Mouse (Mus musculus) liver, postnatal 0 days (tissue): Measurements from ENCODE around the gene Lrrc47.

Experiments used
- CTCF ChIP-seq: sonication (generic); IDR thresholded peaks from 2 replicates; pipeline ENCODE4 v1.5.1; 2016; ENCODE audit warnings: antibody characterized with exemption, low read depth
- EP300 ChIP-seq: IDR thresholded peaks from 2 replicates; pipeline ENCODE4 v1.6.1; 2016; ENCODE audit warnings: antibody characterized with exemption, low read depth, mild to moderate bottlenecking

DNA sequence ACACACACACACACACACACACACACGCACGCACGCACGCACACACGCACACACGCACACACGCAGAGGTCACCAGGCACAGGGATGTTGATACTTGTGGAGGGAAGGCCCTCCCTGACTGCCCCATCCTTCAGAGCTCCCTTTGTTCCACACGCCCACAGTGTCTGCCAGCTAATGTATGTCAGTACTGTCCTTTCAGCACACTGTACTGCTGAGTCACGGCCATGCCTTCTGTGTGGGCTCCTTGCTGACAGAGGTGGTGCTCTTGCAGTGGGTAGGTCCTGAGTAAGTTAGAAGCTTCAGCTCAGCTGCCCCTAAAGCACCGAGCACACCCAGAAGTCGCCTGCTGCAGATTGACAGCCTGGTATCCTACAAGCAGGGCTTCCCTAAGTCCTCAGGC, 31.1 kb upstream of the Lrrc47 start:
- TF ChIP-seq CTCF (no peak), EP300 (no peak)
